Mouse (Mus musculus) CH12.LX (cell line): Measurements from ENCODE around the gene Myom1.

Experiments used
- CHD1 ChIP-seq: IDR thresholded peaks from 2 replicates; pipeline ENCODE4 v1.6.1; 2012; ENCODE audit warnings: low read depth, low read length, improper control_type of control experiment, inconsistent platforms
- CTCF ChIP-seq, 2 experiments: IDR thresholded peaks in 1 of 2; conservative IDR thresholded peaks in 1 of 2; 2 replicates each; pipeline ENCODE4 v1.5.1; 2011 to 2012; ENCODE audit warnings: low read depth in 2 of 2, low read length in 2 of 2, improper control_type of control experiment in 1 of 2, inconsistent platforms in 1 of 2, mild to moderate bottlenecking in 1 of 2, moderate library complexity in 1 of 2
- EP300 ChIP-seq: IDR thresholded peaks from 2 replicates; pipeline ENCODE4 v1.6.1; 2011; ENCODE audit warnings: low read length, improper control_type of control experiment
- ETS1 ChIP-seq: conservative IDR thresholded peaks from 2 replicates; pipeline ENCODE4 v1.6.1; 2012; ENCODE audit warnings: low read depth, mild to moderate bottlenecking, inconsistent platforms, low read length, improper control_type of control experiment, moderate library complexity
- KAT2A ChIP-seq: IDR thresholded peaks from 2 replicates; pipeline ENCODE4 v1.6.1; 2012; ENCODE audit warnings: low read length, improper control_type of control experiment, inconsistent platforms; ENCODE audit not compliant: insufficient replicate concordance
- MAX ChIP-seq: IDR thresholded peaks from 2 replicates; pipeline ENCODE4 v1.6.1; 2011; ENCODE audit warnings: low read length, improper control_type of control experiment
- POLR2AphosphoS2 ChIP-seq: IDR thresholded peaks from 2 replicates; pipeline ENCODE4 v1.6.1; 2011; ENCODE audit warnings: low read depth, low read length, improper control_type of control experiment
- RCOR1 ChIP-seq: conservative IDR thresholded peaks from 2 replicates; pipeline ENCODE4 v1.6.1; 2012; ENCODE audit warnings: low read depth, mild to moderate bottlenecking, inconsistent platforms, low read length, improper control_type of control experiment
- SIN3A ChIP-seq: IDR thresholded peaks from 2 replicates; pipeline ENCODE4 v1.6.1; 2012; ENCODE audit warnings: low read length, improper control_type of control experiment, inconsistent platforms
- TCF12 ChIP-seq: IDR thresholded peaks from 2 replicates; pipeline ENCODE4 v1.6.1; 2014; ENCODE audit warnings: low read depth, mild to moderate bottlenecking, inconsistent platforms, low read length, improper control_type of control experiment
- USF1 ChIP-seq: IDR thresholded peaks from 2 replicates; pipeline ENCODE4 v1.6.1; 2014; ENCODE audit warnings: low read depth, mild to moderate bottlenecking, inconsistent platforms, low read length, improper control_type of control experiment
- USF2 ChIP-seq: conservative IDR thresholded peaks from 2 replicates; pipeline ENCODE4 v1.6.1; 2011; ENCODE audit warnings: low read depth, low read length, improper control_type of control experiment
- ZMIZ1 ChIP-seq: IDR thresholded peaks from 2 replicates; pipeline ENCODE4 v1.6.1; 2012; ENCODE audit warnings: low read depth, mild to moderate bottlenecking, inconsistent platforms, low read length, improper control_type of control experiment

DNA sequence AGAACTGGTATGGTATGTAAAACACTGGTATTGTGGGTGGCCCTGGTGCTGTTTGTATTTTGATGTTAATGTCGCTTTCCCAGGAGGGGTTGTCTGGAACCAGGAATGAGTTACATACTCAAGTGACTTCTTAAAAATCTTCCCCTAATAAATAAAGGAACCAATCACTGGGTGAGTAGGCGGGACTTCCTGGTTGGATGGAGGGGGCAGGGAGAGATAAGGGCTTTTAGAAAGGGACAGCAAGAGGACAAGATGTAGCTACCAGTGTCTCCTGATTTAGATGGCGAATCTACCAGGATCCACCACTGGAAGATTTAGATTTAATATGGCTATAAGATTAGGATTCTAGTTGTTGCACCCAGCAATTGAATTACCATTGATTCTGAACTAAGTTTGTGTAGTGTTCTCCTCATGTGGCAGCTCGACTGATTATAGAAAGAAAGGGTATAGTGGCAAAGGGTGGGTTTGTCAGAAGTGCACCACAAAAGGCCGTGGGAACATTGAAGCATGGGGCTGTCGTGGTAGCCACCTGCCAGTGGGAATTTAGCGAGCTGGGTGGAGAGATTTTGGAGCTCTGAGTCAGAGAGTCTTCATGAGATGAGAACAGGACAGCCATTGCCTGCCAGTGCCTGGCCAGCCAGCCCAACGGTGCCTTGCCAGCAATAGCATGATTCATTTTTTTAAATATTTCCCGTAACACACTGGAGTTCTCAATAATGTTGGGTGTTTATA, 9.7 kb downstream of the Myom1 start:
- TF ChIP-seq CTCF (conservative IDR thresholded peaks at IDR 0.05 in 1 of 2, IDR thresholded peaks at IDR 0.05 in 1 of 2; ENCODE audit: low read depth in 2 of 2, low read length in 2 of 2) (no peak), CHD1 (no peak), SIN3A (no peak), EP300 (no peak), ZMIZ1 (no peak), TCF12 (no peak), MAX (no peak), POLR2AphosphoS2 (no peak), RCOR1 (no peak), USF1 (no peak), KAT2A (no peak), USF2 (no peak), ETS1 (no peak)
